Mouse (Mus musculus) E14TG2a.4 (cell line): Measurements from ENCODE around the gene Pde1c.

Experiments
- H3K27me3 ChIP-seq: 2 replicates; pipeline ENCODE4 v1.6.1; 2014; ENCODE audit warnings: low read length, control low read depth; ENCODE audit not compliant: insufficient read depth
- H3K36me3 ChIP-seq: 2 replicates; pipeline ENCODE4 v1.6.1; 2014; ENCODE audit warnings: low read length, control low read depth; ENCODE audit not compliant: insufficient read depth
- H3K4me1 ChIP-seq: replicated peaks from 2 replicates; pipeline ENCODE4 v1.6.1; 2014; ENCODE audit warnings: low read depth, low read length, control low read depth
- H3K4me3 ChIP-seq: replicated peaks from 2 replicates; pipeline ENCODE4 v1.5.1; 2014; ENCODE audit warnings: mild to moderate bottlenecking, low read length
- H3K9me3 ChIP-seq: 2 replicates; pipeline ENCODE4 v1.6.1; 2014; ENCODE audit warnings: low read length, control low read depth
- CTCF ChIP-seq: conservative IDR thresholded peaks from 2 replicates; pipeline ENCODE4 v1.5.1; 2014; ENCODE audit warnings: low read length
- NANOG ChIP-seq: IDR thresholded peaks from 2 replicates; pipeline ENCODE4 v1.6.1; 2014; ENCODE audit warnings: borderline replicate concordance, low read length, mixed read lengths
- POU5F1 ChIP-seq: IDR thresholded peaks from 2 replicates; pipeline ENCODE4 v1.6.1; 2014; ENCODE audit warnings: low read length, borderline replicate concordance

Gene Pde1c

DNA sequence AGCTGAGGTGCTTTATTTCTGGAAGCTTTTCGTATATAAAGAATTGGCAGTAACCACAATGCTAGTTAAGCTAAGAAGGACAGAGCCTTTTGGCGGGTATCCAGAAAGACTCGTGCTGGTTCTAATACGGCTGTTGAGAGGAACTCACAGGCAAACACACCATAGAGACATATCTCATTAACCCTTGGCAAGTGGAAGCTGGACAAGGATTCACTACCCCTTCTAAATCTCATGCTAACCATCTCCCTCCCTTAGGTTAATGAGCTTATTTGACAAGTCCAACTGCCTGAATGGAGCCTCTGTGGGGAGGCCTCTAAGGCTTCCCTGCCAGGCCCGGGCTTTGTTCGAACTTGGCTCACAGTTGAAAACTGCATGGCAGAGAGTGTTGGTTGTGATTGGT is 541.6 kb downstream of the Pde1c start:
- H3K4me1 ChIP-seq, result no peaks in the 10 kb centered on the region
- TF ChIP-seq NANOG (no peak), POU5F1 (no peak), CTCF (no peak)
- H3K36me3 ChIP-seq, result no peaks in the 10 kb centered on the region
- H3K9me3 ChIP-seq, result no peaks in the 10 kb centered on the region
- no peak overlapping the region for H3K4me3 ChIP-seq
- 0 out of 2 replicates have a peak, but pooled peaks cover 3% of the 10 kb centered on the region for H3K27me3 ChIP-seq

DNA sequence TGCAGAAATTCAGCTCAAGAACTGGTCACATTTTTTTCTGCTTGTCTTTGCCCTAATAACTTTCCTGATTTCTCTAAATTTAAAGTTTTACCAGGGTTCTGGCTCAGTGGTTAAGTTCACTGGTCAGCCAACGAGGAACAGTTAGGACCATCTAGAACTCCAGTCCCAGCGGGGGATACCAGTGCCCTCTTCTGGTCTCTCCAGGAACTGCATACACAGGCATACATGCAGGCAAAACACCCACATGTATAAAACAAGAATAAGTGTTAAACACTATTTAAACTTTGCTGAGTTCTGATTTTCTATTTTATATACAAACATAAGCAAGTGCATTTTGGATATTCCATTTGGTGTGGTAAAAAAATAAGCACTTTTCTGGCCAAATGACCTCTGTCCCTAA is 543.4 kb downstream of the Pde1c start:
- TF ChIP-seq CTCF (peak; percentile 68), POU5F1 (no peak)
- no peaks in the 10 kb centered on the region for H3K36me3 ChIP-seq

More for the DNA sequence above, 543.4 kb downstream of the Pde1c start:
- no peaks in the 10 kb centered on the region for H3K4me1 ChIP-seq
- H3K9me3 ChIP-seq, result no peaks in the 10 kb centered on the region
- no peak overlapping the region for H3K4me3 ChIP-seq
- H3K27me3 ChIP-seq, result 0 out of 2 replicates have a peak, but pooled peaks cover 3% of the 10 kb centered on the region
